Mouse (Mus musculus) retina, adult 2 months (tissue): ENCODE results near the gene Mgarp.

ENCODE experiments used
- DNase-seq: peaks from one replicate; pipeline ENCODE4 v3.0.0-alpha.2; 2012; ENCODE audit warnings: low read depth, low spot score

The Mgarp gene

GRCm38 (mm10) chr3:51340552-51341267 is 55.8 kb downstream of the Mgarp start, which contains the start of gene Elf2:
Elf2 (minus strand) TSS chr3:51340663.
- peak; percentile 70 for DNase-seq

DNA sequence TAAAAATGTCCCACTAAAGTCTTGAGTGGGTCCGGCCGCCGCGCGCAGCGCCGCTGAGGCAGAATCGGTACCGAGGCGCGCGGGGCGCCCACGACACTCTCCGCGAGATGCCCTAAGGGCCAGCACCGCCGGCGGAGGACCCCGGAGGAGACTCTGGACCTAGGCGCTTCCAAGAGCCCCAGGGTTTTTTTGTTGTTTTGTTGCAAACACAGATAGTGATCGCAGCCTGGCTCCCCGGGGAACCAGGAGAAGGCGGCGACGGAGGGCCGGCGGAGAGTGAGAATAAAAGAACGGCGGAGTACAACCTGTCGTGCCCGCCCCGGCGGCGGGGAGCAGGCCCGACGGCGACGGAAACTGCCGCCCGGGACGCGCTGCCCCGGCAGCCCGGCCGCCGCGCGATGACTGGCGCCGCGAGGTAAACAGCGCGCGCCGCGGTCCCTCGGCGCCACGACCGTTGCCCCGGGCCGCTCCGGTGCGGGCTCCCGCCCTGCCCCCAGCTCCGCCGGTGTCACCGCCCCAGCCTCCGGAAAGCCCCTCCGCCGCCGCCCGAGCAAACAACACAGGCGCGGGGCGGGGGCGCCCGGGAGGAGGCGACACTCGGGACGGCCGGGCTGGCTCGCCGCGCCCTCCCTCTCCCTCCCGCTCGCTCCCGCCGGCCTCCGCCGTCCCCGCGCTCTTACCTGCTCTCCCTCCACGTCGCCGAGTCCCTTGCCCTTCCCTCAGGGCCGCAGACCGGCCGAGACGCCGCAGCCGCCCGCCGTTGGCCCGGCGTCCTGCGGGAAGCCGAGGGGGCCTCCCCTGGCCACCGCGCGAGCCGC is 56.6 kb downstream of the Mgarp start:
- DNase-seq, result no peak

- DNase-seq, result no peak
Observed at GRCm38 (mm10) chr3:51339378-51339733, 57.2 kb downstream of the Mgarp start.
